32 mouse cellular contexts compared by ENCODE assay signal in the genomic region with DNA sequence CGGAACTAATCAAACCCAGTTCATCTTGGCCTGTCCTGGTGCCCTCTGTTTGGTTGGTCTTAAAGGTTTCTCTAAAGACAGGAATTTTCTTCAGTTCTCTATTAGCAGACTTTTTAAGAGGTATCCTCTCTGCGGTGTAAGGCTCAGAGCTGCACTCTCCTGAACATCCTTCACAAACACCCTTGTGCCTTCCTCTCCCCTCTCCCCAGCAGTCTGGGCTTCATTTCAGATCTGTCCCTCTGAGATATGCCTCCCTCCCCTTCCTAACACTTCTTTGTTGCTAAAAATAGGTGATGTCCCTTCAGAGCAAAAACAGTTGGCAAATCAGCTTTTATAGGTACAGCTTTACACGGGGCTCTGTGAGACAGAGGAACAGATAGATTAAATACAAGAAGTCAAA. TPM values are rescaled to one million over a fixed set of nuclear protein-coding genes. Genes with fewer than 3 reads are reported as not detected.
DNase-seq lines count a peak whose midpoint lies in the region; ATAC-seq lines count a peak whose summit lies in the region.
"Had no signal": no experiment of that assay in that cellular context is flagged by ENCODE, and none has a peak within 500 bp of the region (broad histone marks: within the 10 kb centered on the region; RNA-seq: fewer than 3 reads in every experiment).

No protein-coding gene starts in this region.

- H3K9ac ChIP-seq in heart, embryonic 14.5 days (ENCODE audit: low read length), result no peak overlapping the region
- no peak overlapping the region for H3K9ac ChIP-seq in midbrain, embryonic 16.5 days (ENCODE audit: low read depth, low read length)
- H3K9ac ChIP-seq: embryonic facial prominence, embryonic 12.5 days; hindbrain, embryonic 14.5 days; limb, embryonic 15.5 days; liver, embryonic 13.5 days; midbrain, embryonic 13.5 days had no signal

- H3K4me3 ChIP-seq in heart, embryonic 10.5 days, result no peak overlapping the region
- H3K4me3 ChIP-seq in heart, embryonic 14.5 days (ENCODE audit: control insufficient read depth in 1 of 2, insufficient read depth in 1 of 2, low read depth in 1 of 2, low read length in 2 of 2), result no peak overlapping the region
- H3K4me3 ChIP-seq in midbrain, embryonic 16.5 days (ENCODE audit: low read depth, low read length), result no peak overlapping the region
- H3K4me3 ChIP-seq: embryonic facial prominence, embryonic 12.5 days; gastrocnemius, adult 2 months; layer of hippocampus, adult 2 months; left cerebral cortex, adult 2 months; limb, embryonic 10.5 days; limb, embryonic 15.5 days; liver, embryonic 13.5 days; megakaryocyte, embryonic 14.5 days; midbrain, embryonic 13.5 days had no signal

- no peaks in the 10 kb centered on the region for H3K27me3 ChIP-seq in heart, embryonic 10.5 days (ENCODE audit: insufficient read depth, poor library complexity, severe bottlenecking)
- H3K27me3 ChIP-seq in heart, embryonic 14.5 days (ENCODE audit: control insufficient read depth, insufficient read depth, low read length), result no peaks in the 10 kb centered on the region
- no peaks in the 10 kb centered on the region for H3K27me3 ChIP-seq in midbrain, embryonic 16.5 days (ENCODE audit: control insufficient read depth, insufficient read depth, low read depth, low read length)
- H3K27me3 ChIP-seq: CH12.LX; embryonic facial prominence, embryonic 12.5 days; limb, embryonic 15.5 days; liver, embryonic 13.5 days; megakaryocyte, embryonic 14.5 days; midbrain, embryonic 13.5 days had no signal

- H3K27ac ChIP-seq in heart, embryonic 10.5 days, result peak overlapping the region; percentile 69
- peak overlapping the region; percentile 60 to 61 for H3K27ac ChIP-seq in heart, embryonic 14.5 days (replicated peaks in 1 of 2; ENCODE audit: control insufficient read depth in 1 of 2, insufficient read depth in 1 of 2, low read depth in 2 of 2, low read length in 2 of 2)
- H3K27ac ChIP-seq in midbrain, embryonic 16.5 days (ENCODE audit: low read length), result no peak overlapping the region
- H3K27ac ChIP-seq: embryonic facial prominence, embryonic 12.5 days; gastrocnemius, adult 2 months; hindbrain, embryonic 14.5 days; layer of hippocampus, adult 2 months; left cerebral cortex, adult 2 months; limb, embryonic 10.5 days; limb, embryonic 15.5 days; liver, embryonic 13.5 days; midbrain, embryonic 13.5 days had no signal

- intact Hi-C loops in heart, postnatal 36 days (cut with DNase I), result no loop called here
- intact Hi-C loops in heart, postnatal 14 days (cut with DNase I), result loop anchor here (10.0 kb wide), 1 partner anchor 113 kb away; no protein-coding TSS in a partner anchor
- intact Hi-C loops in left cerebral cortex, postnatal 36 days (cut with DNase I), result no loop called here

- ATAC-seq in heart, embryonic 14.5 days (ENCODE audit: insufficient number of reproducible peaks, insufficient read depth, low FRiP score, low read depth), result no peak
- ATAC-seq in midbrain, embryonic 16.5 days, result no peak
- ATAC-seq: activated CD4-positive, CD25-positive, alpha-beta regulatory T cell, adult 4 months; forebrain, embryonic 14.5 days; intestine, postnatal 0 days; lung, postnatal 0 days; midbrain, embryonic 13.5 days had no signal

- DNase-seq in heart, adult 11 months, result peak; percentile 89
- no peak for DNase-seq in heart, postnatal 36 days
- DNase-seq in heart, embryonic 10.5 days (ENCODE audit: low spot score), result no peak
- peak; percentile 1 to 3 for DNase-seq in heart, postnatal 14 days
- no peak for DNase-seq in left cerebral cortex, postnatal 36 days (ENCODE audit: low spot score in 2 of 2)
- no peak for DNase-seq in left cerebral cortex, adult 9 months (ENCODE audit: low spot score in 2 of 2)
- DNase-seq: adrenal gland, adult 2 months; adrenal gland, postnatal 36 days; B cell, adult 2 months; cerebellum, adult 8-10 months; gastrocnemius, adult 2 months; gastrocnemius, postnatal 36 days; kidney, postnatal 25 days; liver, embryonic 13.5 days; lung, adult 18-20 months; lung, postnatal 4 days had no signal

- peaks cover 6% of the 10 kb centered on the region; the same call in 1 of the 2 replicates for H3K4me1 ChIP-seq in heart, embryonic 10.5 days
- peaks cover 5 to 9% of the 10 kb centered on the region in 2 experiments; a peak in 2 of 4 replicates for H3K4me1 ChIP-seq in heart, embryonic 14.5 days (ENCODE audit: control insufficient read depth in 2 of 2, insufficient read depth in 2 of 2, low read length in 2 of 2)
- 0 out of 2 replicates have a peak, but pooled peaks cover 3% of the 10 kb centered on the region for H3K4me1 ChIP-seq in midbrain, embryonic 16.5 days (ENCODE audit: control insufficient read depth, insufficient read depth, low read length)
- H3K4me1 ChIP-seq: embryonic facial prominence, embryonic 12.5 days; limb, embryonic 10.5 days; limb, embryonic 15.5 days; liver, embryonic 13.5 days; megakaryocyte, embryonic 14.5 days; midbrain, embryonic 13.5 days had no signal

- H3K9me3 ChIP-seq in heart, embryonic 10.5 days, result no peaks in the 10 kb centered on the region
- H3K9me3 ChIP-seq in heart, embryonic 14.5 days (ENCODE audit: control insufficient read depth, low read length), result no peaks in the 10 kb centered on the region
- no peaks in the 10 kb centered on the region for H3K9me3 ChIP-seq in midbrain, embryonic 16.5 days (replicated peaks; ENCODE audit: control insufficient read depth, low read length, poor library complexity, severe bottlenecking)
- H3K9me3 ChIP-seq: embryonic facial prominence, embryonic 12.5 days; limb, embryonic 10.5 days; limb, embryonic 15.5 days; liver, embryonic 13.5 days; megakaryocyte, embryonic 14.5 days; midbrain, embryonic 13.5 days had no signal

- H3K4me2 ChIP-seq in heart, embryonic 14.5 days (ENCODE audit: low read length), result peak overlapping the region; percentile 51
- no peak overlapping the region for H3K4me2 ChIP-seq in midbrain, embryonic 16.5 days (ENCODE audit: low read length)
- H3K4me2 ChIP-seq: embryonic facial prominence, embryonic 12.5 days; hindbrain, embryonic 14.5 days; limb, embryonic 15.5 days; liver, embryonic 13.5 days; midbrain, embryonic 13.5 days had no signal

- 37% methylated on average over 3 of the region's 3 CpGs for WGBS in heart, embryonic 10.5 days
- 21% methylated on average over 3 of the region's 3 CpGs for WGBS in heart, embryonic 14.5 days
- 50% methylated on average over 3 of the region's 3 CpGs for WGBS in midbrain, embryonic 16.5 days

- H3K36me3 ChIP-seq in heart, embryonic 10.5 days, result no peaks in the 10 kb centered on the region
- no peaks in the 10 kb centered on the region for H3K36me3 ChIP-seq in heart, embryonic 14.5 days (ENCODE audit: control insufficient read depth, insufficient read depth, low read length)
- H3K36me3 ChIP-seq in midbrain, embryonic 16.5 days (ENCODE audit: control insufficient read depth, insufficient read depth, low read length), result no peaks in the 10 kb centered on the region
- H3K36me3 ChIP-seq: embryonic facial prominence, embryonic 12.5 days; limb, embryonic 10.5 days; limb, embryonic 15.5 days; liver, embryonic 13.5 days; midbrain, embryonic 13.5 days had no signal

RNA-seq across cellular contexts. Expression of gene Gnao1, which starts 32.2 kb away (rescaled TPM):
- 10 to 100 TPM; 26.6 to 27.0 TPM for total RNA-seq in heart, postnatal 36 days (2021)
- 9.3 and 11.3 TPM in 2 replicates for polyA plus RNA-seq in heart, embryonic 10.5 days (2016; fragmentation: Nextera tagmentation; extraction: Ambion mirVana)
- polyA plus RNA-seq in heart, embryonic 14.5 days (2014; fragmentation: Nextera tagmentation; extraction: Ambion mirVana), result 12.0 and 17.4 TPM in 2 replicates
- total RNA-seq in heart, postnatal 14 days (2021), result 10 to 100 TPM; 20.0 to 26.8 TPM
- total RNA-seq in left cerebral cortex, postnatal 36 days (2021), result 100 to 1,000 TPM; 735 to 741 TPM
- polyA plus RNA-seq in midbrain, embryonic 16.5 days (2015; fragmentation: Nextera tagmentation; extraction: Ambion mirVana), result 235 and 240 TPM in 2 replicates
- total RNA-seq: hematopoietic stem cell, adult 5-6 weeks had no signal

Comparison
In these comparisons a context has a peak if more than half of its experiments do, and no peak if none do; other contexts are left out.
1. DNase-seq: peak in heart, adult 11 months (single experiment) and heart, postnatal 14 days (2 of 2); none in heart, postnatal 36 days (0 of 2), heart, embryonic 10.5 days (single experiment), left cerebral cortex, postnatal 36 days (0 of 2) and left cerebral cortex, adult 9 months (0 of 2).
2. RNA of gene Gnao1, which starts 32.2 kb away (total RNA-seq): 735 to 741 TPM in left cerebral cortex, postnatal 36 days; 26.6 to 27.0 TPM in heart, postnatal 36 days and 20.0 to 26.8 TPM in heart, postnatal 14 days; every median in the first group is over 10 times any median in the second.